Mouse (Mus musculus): ENCODE measurements around the gene Gm38100. TPM values are rescaled to one million over a fixed set of nuclear protein-coding genes. Genes with fewer than 3 reads are reported as not detected.

Gm38100 gene
- not detected for polyA plus RNA-seq (2017; shearing (Covaris generic))

DNA sequence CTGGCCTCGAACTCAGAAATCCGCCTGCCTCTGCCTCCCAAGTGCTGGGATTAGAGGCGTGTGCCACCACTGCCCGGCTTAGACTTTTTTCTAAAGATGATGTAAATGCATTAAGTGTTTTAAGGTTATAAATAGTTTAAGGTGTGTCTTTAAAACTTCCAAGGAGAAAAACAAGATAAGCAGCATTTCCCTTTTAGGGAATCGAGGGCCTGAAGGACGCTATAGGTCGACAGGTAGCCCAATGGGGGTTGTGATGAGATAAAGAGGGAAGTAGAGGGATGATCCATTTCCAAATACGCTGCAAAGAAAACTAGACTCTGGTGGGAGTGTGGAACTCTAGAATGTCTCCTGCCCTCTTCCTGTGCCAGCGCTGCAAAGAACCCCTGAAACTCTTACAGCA lies at the start of gene Gm38100:
Gene Gm38100 (plus strand): TSS at position 301 of the 400 bp plus-strand sequence.

DNA sequence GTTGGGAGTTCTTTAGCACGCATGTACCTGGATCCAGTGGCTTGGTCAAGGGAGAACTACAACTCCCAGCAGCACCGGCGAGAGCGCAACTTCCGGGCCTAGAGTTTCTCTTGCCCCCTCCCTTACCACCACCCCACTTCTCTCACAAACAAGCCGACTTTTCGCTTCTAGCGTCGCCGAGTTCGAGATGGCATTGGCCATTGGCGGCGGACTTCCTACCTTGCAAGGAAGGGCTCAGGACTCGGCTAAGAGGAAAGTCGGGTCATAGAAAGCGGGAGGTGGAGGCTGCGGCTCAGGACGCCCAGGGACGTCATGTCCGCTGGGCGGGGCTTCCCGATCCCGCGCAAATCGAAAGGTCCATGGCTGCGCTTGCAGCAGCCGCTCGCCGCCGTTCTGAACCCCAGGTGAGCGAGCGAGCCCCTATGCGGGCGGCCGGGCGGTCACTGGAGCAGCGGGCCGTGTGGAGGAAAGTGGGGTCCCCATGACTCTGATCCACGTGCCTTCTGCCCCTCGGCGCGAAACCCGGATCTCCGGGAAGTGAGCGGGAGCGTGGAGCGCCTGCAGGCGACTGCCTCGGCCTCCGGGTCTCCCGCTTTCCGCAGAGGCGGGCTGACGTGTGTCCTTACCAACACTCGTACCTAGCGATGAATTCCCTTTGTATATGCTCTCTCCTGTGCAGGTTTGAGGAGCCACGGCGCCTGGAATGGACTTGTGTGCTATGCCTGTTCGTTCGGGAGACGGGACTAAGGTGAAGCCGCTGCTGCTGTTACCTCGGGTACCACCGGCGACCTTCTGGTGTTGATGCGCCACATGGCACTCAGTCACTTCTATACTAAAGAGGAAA lies 39.5 kb upstream of the Gm38100 start, which contains the start of gene Exo1:
Gene Exo1 (plus strand): TSS at position 129 of the 844 bp plus-strand sequence.

Other genes with a start within 250 kb of the Gm38100 start
- 0.93 TPM for gene Opn3, start 227.6 kb upstream of the Gm38100 start, polyA plus RNA-seq (2017; shearing (Covaris generic))
- 0.62 TPM for gene Chml, start 227.4 kb upstream of the Gm38100 start, polyA plus RNA-seq (2017; shearing (Covaris generic))
- gene Wdr64, start 221.7 kb upstream of the Gm38100 start, polyA plus RNA-seq (2017; shearing (Covaris generic)) = not detected
- gene Exo1, start 39.7 kb upstream of the Gm38100 start, polyA plus RNA-seq (2017; shearing (Covaris generic)) = 3.5 TPM
- 0.68 TPM for gene Rbm8a2, start 58.8 kb downstream of the Gm38100 start, polyA plus RNA-seq (2017; shearing (Covaris generic))